In the genomic region with DNA sequence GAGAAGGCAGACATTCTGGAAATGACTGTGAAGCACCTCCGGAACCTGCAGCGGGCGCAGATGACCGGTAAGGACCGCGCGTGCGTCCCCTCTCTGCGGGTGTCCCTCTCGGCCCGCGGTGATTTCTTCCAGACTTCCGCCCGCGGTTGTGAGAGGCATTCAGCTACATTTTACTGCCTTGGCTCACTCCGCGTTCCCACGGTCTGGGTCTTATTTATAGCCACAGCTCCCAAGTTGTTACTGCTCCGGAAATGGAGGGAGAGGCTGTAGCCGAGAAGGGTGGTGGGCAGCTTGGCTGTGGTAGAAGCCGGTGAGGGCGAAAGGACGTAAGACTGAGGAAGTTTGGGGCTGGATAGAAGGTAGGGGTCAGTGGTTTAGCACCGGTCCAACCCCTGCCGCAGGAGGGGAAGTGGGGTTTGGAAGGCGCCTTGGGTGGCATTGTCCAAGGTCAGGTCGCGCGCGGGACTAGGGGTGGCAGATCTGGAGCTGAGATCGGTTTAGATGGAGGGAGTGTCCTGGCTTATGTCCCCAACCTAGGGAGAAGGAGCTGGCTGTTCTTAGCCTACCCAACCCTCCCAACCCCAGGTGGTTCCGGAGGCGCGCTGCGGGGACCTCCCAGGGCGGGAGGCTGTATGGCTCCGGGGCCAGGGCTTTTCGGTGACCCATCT, we compare ENCODE assay signal across 8 mouse cellular contexts. TPM values are rescaled to one million over a fixed set of nuclear protein-coding genes. Genes with fewer than 3 reads are reported as not detected.
DNase-seq lines count a peak whose midpoint lies in the region; ATAC-seq and TF ChIP-seq lines count a peak whose summit lies in the region.

No protein-coding gene starts in this region.

- H3K27me3 ChIP-seq in liver, adult 2 months (ENCODE audit: control insufficient read depth, insufficient read depth, low read length): no peaks in the 10 kb centered on the region
- peaks cover 25% of the 10 kb centered on the region for H3K27me3 ChIP-seq in hindbrain, embryonic 16.5 days (replicated peaks; ENCODE audit: control insufficient read depth, insufficient read depth, low read length)
- no peaks in the 10 kb centered on the region for H3K27me3 ChIP-seq in limb, embryonic 11.5 days (ENCODE audit: control insufficient read depth, insufficient read depth, low read length)
- H3K27me3 ChIP-seq in midbrain, embryonic 15.5 days (replicated peaks): peaks cover 27% of the 10 kb centered on the region
- no peaks in the 10 kb centered on the region for H3K27me3 ChIP-seq in stomach, embryonic 16.5 days (ENCODE audit: control insufficient read depth, insufficient read depth, low read length)

- ATAC-seq in hindbrain, embryonic 16.5 days: no peak
- ATAC-seq in limb, embryonic 11.5 days (ENCODE audit: insufficient number of reproducible peaks, low FRiP score, low TSS enrichment, low read depth): no peak
- ATAC-seq in midbrain, embryonic 15.5 days (replicated peaks): no peak
- ATAC-seq in stomach, embryonic 16.5 days (ENCODE audit: insufficient read depth, low FRiP score): no peak

- TF ChIP-seq CTCF in liver, adult 2 months (IDR thresholded peaks at IDR 0.05; ENCODE audit: low read depth, low read length): no peak

- peak overlapping the region; percentile 81 for H3K27ac ChIP-seq in liver, adult 2 months (replicated peaks; ENCODE audit: insufficient read depth, low read depth, low read length)
- H3K27ac ChIP-seq in hindbrain, embryonic 16.5 days (ENCODE audit: low read depth, low read length): peak overlapping the region; percentile 79
- H3K27ac ChIP-seq in limb, embryonic 11.5 days (replicated peaks; ENCODE audit: low read depth, low read length): peak overlapping the region; percentile 95
- peak overlapping the region; percentile 58 for H3K27ac ChIP-seq in midbrain, embryonic 15.5 days
- peak overlapping the region; percentile 90 for H3K27ac ChIP-seq in stomach, embryonic 16.5 days (ENCODE audit: low read length)

- peak overlapping the region; percentile 98 for H3K4me2 ChIP-seq in hindbrain, embryonic 16.5 days (ENCODE audit: low read length)
- H3K4me2 ChIP-seq in limb, embryonic 11.5 days (ENCODE audit: low read depth, severe bottlenecking): peak overlapping the region; percentile 94
- H3K4me2 ChIP-seq in midbrain, embryonic 15.5 days: peak overlapping the region; percentile 99
- H3K4me2 ChIP-seq in stomach, embryonic 16.5 days (ENCODE audit: low read depth, low read length): peak overlapping the region; percentile 94

- H3K4me3 ChIP-seq in liver, adult 2 months (ENCODE audit: insufficient read depth, low read depth, low read length): peak overlapping the region; percentile 84
- H3K4me3 ChIP-seq in hindbrain, embryonic 16.5 days (ENCODE audit: low read length): peak overlapping the region; percentile 60
- peak overlapping the region; percentile 79 for H3K4me3 ChIP-seq in limb, embryonic 11.5 days (ENCODE audit: low read depth, low read length)
- H3K4me3 ChIP-seq in midbrain, embryonic 15.5 days: peak overlapping the region; percentile 53
- peak overlapping the region; percentile 71 for H3K4me3 ChIP-seq in stomach, embryonic 16.5 days (replicated peaks; ENCODE audit: low read length)

- peaks cover 21% of the 10 kb centered on the region for H3K4me1 ChIP-seq in liver, adult 2 months (ENCODE audit: control insufficient read depth, insufficient read depth, low read length)
- peaks cover 44% of the 10 kb centered on the region for H3K4me1 ChIP-seq in hindbrain, embryonic 16.5 days (ENCODE audit: control insufficient read depth, insufficient read depth, low read depth, low read length)
- peaks cover 37% of the 10 kb centered on the region for H3K4me1 ChIP-seq in limb, embryonic 11.5 days (ENCODE audit: control insufficient read depth, insufficient read depth, low read length)
- peaks cover 61% of the 10 kb centered on the region for H3K4me1 ChIP-seq in midbrain, embryonic 15.5 days
- H3K4me1 ChIP-seq in stomach, embryonic 16.5 days (ENCODE audit: control insufficient read depth, insufficient read depth, low read length): peaks cover 41% of the 10 kb centered on the region

- TF ChIP-seq POLR2A in liver, adult 2 months (IDR thresholded peaks at IDR 0.05; ENCODE audit: extremely low read depth, insufficient read depth, low read length): no peak

- H3K9me3 ChIP-seq in hindbrain, embryonic 16.5 days (ENCODE audit: control insufficient read depth, low read length): no peaks in the 10 kb centered on the region
- no peaks in the 10 kb centered on the region for H3K9me3 ChIP-seq in limb, embryonic 11.5 days (ENCODE audit: control insufficient read depth, low read length)
- H3K9me3 ChIP-seq in midbrain, embryonic 15.5 days: no peaks in the 10 kb centered on the region
- H3K9me3 ChIP-seq in stomach, embryonic 16.5 days (replicated peaks; ENCODE audit: control insufficient read depth, low read length): no peaks in the 10 kb centered on the region

- no peak for DNase-seq in liver, adult 2 months (ENCODE audit: extremely low read depth, low read depth, low spot score)
- no peak for DNase-seq in liver
- DNase-seq in embryo, embryonic 10 days (ENCODE audit: low spot score): peak; percentile 81
- DNase-seq in gastrocnemius, postnatal 14 days: peak; percentile 65
- peak; percentile 90 for DNase-seq in limb, embryonic 11.5 days (ENCODE audit: low spot score)

- H3K9ac ChIP-seq in liver, adult 2 months (ENCODE audit: low read depth, low read length): peak overlapping the region; percentile 79
- H3K9ac ChIP-seq in hindbrain, embryonic 16.5 days (ENCODE audit: low read depth, low read length): peak overlapping the region; percentile 59
- H3K9ac ChIP-seq in limb, embryonic 11.5 days (ENCODE audit: low read length): peak overlapping the region; percentile 84
- H3K9ac ChIP-seq in midbrain, embryonic 15.5 days: peak overlapping the region; percentile 44
- H3K9ac ChIP-seq in stomach, embryonic 16.5 days (ENCODE audit: low read length): peak overlapping the region; percentile 93

- no peaks in the 10 kb centered on the region for H3K36me3 ChIP-seq in liver, adult 2 months (ENCODE audit: control insufficient read depth, insufficient read depth, low read length)
- no peaks in the 10 kb centered on the region for H3K36me3 ChIP-seq in hindbrain, embryonic 16.5 days (ENCODE audit: control insufficient read depth, insufficient read depth, low read length)
- H3K36me3 ChIP-seq in limb, embryonic 11.5 days (ENCODE audit: control insufficient read depth, insufficient read depth, low read length): no peaks in the 10 kb centered on the region
- H3K36me3 ChIP-seq in midbrain, embryonic 15.5 days (replicated peaks): no peaks in the 10 kb centered on the region
- H3K36me3 ChIP-seq in stomach, embryonic 16.5 days (ENCODE audit: control insufficient read depth, insufficient read depth, low read length): no peaks in the 10 kb centered on the region

- 1% methylated on average over 38 of the region's 38 CpGs for WGBS in liver, adult 2 months
- WGBS in hindbrain, embryonic 16.5 days: under 1% methylated on average over 37 of the region's 38 CpGs
- WGBS in limb, embryonic 11.5 days: under 1% methylated on average over 38 of the region's 38 CpGs
- WGBS in midbrain, embryonic 15.5 days: under 1% methylated on average over 38 of the region's 38 CpGs
- under 1% methylated on average over 38 of the region's 38 CpGs for WGBS in stomach, embryonic 16.5 days

- no peaks in the 10 kb centered on the region for H3K79me2 ChIP-seq in liver, adult 2 months (ENCODE audit: control insufficient read depth, insufficient read depth, low read length)

- intact Hi-C loops in gastrocnemius, postnatal 14 days (cut with DNase I; ENCODE audit: low total_unique reads): loop anchor here (5.0 to 10.0 kb wide), 3 partner anchors 122 to 339 kb away; no protein-coding TSS in a partner anchor

RNA-seq across cellular contexts. Expression of a gene that starts 2.1 kb away (rescaled TPM):
- 2.8 and 5.8 TPM in 2 replicates for total RNA-seq in liver, adult 2 months (2014; rRNA removed)
- polyA plus RNA-seq in liver, adult 2 months (2012; rRNA removed): 26.9 and 28.5 TPM in 2 replicates
- total RNA-seq in gastrocnemius, postnatal 14 days (2021): 10 to 100 TPM; 19.0 to 19.4 TPM
- 8.4 and 8.5 TPM in 2 replicates for polyA plus RNA-seq in hindbrain, embryonic 16.5 days (2015; fragmentation: Nextera tagmentation; extraction: Ambion mirVana)
- polyA plus RNA-seq in limb, embryonic 11.5 days (2014; fragmentation: Nextera tagmentation; extraction: Ambion mirVana): 71.0 and 71.8 TPM in 2 replicates
- 11.1 and 12.4 TPM in 2 replicates for polyA plus RNA-seq in midbrain, embryonic 15.5 days (2015; fragmentation: Nextera tagmentation; extraction: Ambion mirVana)
- 34.4 and 38.5 TPM in 2 replicates for polyA plus RNA-seq in stomach, embryonic 16.5 days (2015; fragmentation: Nextera tagmentation; extraction: Ambion mirVana)

Comparison
In these comparisons a context has a peak if more than half of its experiments do, and no peak if none do; other contexts are left out.
1. DNase-seq: peak in embryo, embryonic 10 days (single experiment), gastrocnemius, postnatal 14 days (single experiment) and limb, embryonic 11.5 days (single experiment); none in liver, adult 2 months (single experiment) and liver (single experiment).
2. Peak in every context shown above with its lines, with median percentiles within 50 percentile points of each other: H3K27ac ChIP-seq, H3K4me3 ChIP-seq, H3K9ac ChIP-seq and H3K4me2 ChIP-seq.